Mouse (Mus musculus) ovary, postnatal 36 days (tissue): Measurements from ENCODE around the gene Wiz.

ENCODE experiments used
- DNase-seq: peaks from one replicate; pipeline ENCODE4 v3.0.0; 2022; ENCODE audit warnings: low spot score, mixed read lengths

Gene Wiz

DNA sequence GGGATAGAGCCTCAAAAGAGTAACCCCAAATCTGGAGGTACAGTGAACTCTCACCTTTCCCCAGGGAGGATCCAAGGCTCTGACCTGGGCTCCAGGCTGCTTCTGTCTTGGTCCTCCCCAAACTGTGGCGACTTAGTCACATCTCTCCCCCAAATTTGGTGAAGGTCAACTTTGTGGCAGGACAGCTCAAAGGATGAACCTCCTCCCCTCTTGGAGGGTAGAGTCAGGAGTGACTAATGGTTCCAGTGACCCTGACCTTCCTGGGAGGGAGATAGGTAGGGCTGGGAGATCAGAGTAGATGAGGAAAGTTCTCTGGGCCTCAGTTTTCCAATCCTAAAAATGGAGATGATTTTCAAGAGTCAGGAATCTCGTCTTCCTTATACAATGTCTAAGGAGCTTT, 10.5 kb downstream of the Wiz start:
- DNase-seq = no peak

DNA sequence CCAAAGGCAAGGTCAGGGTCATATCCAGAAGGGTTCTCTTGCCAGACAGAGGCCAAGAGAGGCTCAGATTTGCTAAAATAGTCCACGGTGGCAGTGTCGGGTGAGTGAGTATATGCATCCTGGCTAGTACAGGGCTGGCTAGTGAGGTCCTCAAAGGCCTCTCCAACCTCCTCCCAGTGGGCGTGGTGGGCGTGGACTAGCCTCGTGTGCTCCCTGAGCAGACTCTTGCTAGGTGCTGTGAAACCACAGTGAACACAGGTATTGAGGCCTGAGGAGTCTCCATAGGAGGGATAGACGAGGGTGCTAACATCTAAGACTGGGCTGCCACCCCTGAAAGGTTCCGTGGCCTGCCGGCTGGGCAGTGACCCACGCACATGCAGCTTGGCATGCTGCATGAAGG, 12.1 kb downstream of the Wiz start:
- no peak for DNase-seq

DNA sequence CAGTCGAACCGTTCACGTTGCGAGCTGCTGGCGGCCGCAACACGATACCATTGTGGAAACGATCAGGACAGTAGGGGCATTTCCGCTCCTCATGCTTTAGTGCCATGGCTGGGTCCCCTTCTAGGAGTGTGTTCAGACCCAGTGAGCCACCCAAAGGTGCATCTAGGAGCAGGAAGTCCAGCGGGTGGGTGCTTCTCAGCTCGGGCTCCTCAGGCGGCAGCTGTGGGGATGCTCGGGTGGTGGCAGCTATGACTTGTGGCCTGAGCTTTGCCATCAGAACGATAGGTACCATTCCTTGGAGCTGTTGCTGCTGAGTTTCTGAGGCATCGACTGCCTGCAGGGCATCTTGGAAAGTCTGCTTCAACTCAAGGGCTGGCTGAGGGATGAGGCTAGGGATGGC, 12.8 kb downstream of the Wiz start:
- DNase-seq = no peak

DNA sequence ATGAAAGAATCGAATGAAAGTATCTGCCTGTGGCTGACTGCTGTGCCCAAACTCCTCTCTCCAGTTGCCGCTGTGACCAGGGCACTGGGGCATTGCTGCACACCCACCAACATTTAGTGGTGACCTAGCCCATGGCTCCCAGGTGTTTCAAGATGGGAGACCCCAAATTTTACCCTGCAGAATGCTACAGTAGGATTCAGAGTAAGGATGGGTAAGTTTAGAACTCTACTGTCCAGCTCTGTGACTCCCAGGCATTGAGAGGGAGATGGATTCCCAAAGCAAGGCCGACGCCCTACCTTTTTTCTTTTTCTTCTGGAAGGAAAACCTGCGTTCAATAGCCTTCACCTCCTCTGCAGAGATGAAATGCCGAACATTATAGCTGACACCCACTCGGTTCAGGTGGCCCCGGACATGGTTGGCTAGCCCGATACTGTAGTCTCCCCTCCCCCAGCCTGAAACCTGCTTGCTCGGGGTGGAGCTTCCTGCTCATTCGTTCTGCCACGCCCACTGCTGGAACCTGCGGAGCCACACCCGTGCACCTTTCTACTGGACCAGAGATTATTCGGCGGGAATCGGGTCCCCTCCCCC, 20.2 kb downstream of the Wiz start:
- DNase-seq = no peak

DNA sequence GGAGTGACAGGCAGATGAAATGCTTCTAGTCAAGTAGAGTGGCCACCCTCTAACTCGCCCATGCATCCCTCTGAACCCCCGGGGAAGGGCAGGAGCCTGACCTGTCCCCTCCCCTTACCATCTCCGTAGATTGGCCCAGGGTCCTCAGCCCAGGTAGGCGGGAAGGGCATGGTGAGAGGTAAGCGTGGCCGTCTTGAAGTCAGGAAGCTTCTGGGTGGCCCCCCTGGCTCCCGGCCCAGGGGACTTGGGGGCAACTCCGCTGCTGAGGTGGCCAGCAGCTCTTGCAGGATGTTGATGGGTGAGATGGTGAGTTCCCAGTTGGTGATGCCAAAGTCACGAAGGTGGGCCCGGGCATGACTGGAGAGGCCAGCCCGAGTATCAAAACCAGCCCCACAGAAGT, 21.5 kb downstream of the Wiz start:
- DNase-seq = no peak

DNA sequence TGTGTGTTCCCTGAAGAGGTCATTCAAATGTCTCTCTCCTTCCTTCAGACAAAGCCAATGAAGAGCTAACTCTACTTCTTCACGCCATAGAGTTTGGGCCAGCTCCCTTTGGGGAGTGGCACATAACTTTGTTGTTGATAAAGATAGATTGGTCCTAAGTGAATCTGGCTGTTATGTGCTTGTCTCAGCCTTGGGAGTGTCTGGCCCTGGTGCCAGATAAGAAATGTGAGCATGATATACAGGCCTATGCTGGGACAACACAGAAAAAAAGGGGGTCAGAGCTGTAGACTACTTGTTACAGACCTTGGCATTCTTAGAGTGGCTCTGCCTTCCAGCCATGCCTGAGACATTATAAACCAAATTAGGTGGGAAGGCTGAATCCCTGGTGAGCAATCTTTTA, 23.9 kb downstream of the Wiz start:
- DNase-seq = no peak

DNA sequence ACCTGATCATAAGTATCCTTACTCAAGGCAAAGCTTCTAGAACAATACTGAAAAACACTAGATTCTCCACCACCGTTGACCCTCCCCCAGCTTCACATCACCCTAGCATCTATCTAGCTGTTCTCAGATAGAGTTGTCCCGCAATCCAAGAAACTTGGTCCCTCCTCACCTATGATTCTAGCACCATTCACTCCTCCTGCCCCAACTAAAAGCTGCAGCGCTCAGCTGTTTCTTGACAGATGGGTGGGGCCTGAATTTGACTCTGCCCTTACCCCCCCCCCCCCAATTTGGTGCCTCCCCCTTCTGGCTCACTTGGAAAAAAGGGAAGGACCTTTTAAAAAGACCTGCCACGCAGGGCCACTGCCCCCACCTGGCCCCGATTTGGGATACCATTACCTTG, 24.4 kb downstream of the Wiz start:
- DNase-seq = no peak

DNA sequence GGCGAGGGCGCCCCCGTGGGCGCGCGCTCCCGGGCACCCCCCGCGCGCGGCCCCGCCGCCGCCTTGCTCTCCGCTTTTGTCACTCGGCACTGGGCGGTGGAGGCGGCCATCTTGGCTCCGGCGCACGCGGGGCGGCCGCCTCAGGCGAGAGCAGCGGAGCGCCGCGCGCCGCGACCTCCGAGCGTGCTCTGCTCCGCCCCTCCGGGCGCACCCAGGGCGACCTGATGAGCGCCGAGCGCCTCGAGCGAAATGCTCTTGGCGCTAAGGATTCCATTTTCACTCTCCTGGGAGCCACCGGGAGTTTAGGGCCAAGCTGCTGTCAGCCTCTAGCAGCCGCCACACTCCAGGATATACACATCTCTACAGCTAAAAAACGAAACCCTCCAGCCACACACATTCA, 24.9 kb downstream of the Wiz start:
- peak; percentile 92 for DNase-seq

DNA sequence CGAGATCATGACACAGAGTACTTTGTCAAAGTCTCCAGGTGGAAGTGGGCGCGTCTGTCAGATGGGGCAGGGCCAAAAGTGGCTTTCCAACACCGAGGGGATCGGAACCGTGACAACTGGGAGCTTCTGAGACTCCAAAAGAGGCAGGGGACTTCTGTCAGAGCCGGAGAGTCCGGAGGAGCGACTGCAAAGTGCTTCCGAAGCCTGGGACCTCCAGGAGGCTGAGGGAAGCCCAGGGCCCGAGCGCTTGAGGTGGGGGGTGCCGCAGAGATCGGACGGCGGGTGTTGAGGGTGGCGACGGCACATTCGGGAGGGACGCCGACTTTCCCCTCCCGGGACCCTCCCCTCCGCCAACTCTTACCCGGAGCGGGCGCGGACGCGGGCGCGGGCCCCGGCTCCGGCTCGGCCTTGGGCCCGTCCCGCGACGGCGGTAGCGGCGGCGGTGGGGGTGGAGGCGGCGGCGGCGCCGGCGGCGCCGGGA, 25.4 kb downstream of the Wiz start:
- no peak for DNase-seq

DNA sequence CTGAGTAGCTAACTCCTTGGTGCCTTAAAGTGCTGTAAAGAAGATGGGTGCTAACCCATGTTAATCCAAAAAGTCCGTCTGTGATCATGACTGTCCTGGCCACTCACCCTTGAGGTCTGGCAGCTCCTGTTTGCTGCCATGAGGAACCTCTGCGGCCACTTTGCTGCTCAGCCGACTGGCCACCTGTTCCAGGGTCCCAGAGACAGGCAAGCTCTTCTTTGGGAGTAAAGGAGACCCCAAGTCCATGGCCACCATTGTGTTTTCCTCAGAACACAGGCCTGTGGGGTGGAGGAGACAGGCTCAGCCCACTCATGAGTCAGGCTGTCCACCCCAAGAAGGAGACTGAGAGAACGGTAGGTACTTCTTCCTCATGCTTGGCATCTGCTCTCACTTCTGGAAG, 26.6 kb downstream of the Wiz start:
- no peak for DNase-seq

DNA sequence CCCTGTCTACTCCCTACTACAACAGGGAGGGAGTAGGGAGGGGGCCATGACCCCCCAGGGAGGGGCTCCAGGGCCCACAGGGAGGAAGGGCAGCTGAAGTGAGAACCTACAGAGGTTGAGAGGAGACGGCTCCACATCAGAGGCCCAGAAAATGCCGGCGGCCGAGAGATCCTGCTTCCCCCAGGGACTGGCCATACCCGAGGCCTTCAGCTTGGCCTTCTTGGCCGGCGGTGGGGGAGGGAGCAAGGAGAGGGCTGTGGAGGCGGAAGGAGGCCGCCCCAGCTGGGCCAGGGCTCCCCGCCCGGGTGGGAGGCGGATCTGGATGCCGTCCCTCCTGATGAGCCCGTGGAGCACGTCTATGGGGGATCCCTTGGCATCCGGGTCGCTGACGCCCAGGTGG, 29.3 kb downstream of the Wiz start:
- DNase-seq = peak; percentile 72

DNA sequence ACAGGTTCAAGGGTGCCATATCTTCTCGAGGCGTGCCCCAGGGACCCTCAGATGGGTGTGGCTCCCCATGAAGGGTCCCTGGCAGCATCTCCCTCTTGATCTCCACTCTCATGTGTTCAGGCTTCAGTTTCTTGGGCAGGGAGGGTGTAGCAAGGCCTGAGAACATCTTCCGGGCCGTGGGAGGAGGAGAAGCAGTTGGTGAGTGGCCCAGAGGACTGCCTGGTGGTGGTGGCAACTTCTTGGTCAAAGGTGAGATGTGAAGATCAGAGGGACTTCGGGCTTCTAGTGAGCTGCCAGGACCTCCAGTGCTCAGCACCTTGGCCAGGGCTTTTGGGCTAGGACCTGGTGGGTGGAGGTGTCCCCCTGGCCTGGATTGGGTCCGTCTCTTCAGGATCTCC, 30.3 kb downstream of the Wiz start:
- DNase-seq = no peak

DNA sequence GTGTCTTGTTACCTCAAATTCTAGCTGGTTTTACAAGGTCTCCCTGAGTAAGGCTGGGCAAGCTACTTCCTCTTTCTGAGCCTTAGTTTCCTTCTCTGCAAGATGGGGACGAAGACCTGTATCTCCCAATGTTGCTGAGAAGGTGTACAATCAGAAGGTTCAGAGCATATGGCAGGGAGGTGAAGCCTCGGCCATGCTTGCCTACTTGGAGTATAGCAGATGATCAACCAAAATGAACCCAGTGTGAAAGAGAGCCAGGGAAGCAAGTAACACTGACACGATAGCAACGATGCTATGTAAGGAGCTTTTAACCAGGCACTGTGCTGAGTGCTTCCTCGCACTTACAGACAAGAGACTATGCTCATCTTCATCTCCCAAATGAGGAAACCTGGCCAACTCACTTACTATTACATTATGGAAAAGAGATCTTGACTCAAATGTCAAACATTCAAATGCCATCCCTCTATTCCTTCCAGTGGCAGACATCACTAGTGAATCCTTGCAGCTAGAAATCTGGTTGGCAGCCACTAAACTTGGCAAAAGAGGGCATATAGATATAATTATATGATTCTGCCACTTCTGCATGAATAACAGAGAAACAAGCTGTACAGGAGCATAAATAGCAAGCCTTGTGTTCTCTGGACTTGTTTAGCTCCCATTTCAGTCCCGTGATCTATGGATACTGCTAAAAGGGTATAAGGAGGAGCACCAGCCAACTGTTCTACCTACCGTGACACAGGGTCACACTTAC, 30.9 kb downstream of the Wiz start:
- no peak for DNase-seq

DNA sequence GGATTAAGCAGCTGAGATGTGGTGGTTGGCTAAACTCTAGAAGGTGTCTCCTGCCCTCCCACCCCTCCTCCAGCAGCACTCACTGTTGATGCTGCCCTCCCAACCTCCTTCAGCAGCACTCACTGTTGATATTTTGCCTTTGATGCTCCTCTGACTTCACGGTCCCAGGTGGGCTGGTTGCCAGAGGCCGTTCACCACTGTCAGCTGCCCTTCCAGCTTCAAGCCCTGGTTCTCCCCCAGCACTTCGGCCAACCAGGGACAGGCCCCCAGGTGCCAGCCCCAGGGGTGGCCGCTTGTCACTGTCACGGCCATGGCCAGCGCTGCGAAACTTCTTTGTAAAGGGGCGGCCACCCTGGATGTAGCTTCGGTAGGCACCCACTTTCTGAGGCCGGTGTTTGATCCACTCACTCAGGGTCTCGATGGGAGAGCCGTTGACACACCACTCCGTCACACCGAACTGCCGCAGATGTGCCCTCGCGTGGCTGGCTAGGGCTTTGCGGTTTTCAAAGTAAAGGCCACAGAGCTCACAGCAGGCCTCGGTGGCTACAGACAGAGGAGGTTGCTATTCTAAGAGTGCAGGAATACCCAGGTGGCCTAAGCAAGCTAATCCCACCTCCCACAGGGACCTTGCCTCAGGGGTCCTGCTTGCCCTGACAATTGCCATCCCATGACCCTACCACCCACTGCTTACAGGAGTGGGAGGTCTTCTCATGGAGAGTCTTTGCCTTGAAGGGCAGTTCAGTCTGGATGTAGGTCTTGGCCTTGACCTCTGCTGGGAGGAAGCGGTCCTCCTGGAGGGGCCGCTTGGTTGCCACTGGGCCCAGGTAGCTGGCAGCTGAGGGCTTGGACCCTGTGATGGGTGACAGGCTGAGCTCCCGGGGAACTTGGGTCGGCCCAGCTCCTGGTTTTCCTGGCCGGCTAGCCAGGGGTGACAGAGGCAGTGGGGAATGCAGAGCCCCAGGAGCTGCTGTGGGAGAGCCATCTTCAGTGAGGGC, 32.2 kb downstream of the Wiz start:
- no peak for DNase-seq

DNA sequence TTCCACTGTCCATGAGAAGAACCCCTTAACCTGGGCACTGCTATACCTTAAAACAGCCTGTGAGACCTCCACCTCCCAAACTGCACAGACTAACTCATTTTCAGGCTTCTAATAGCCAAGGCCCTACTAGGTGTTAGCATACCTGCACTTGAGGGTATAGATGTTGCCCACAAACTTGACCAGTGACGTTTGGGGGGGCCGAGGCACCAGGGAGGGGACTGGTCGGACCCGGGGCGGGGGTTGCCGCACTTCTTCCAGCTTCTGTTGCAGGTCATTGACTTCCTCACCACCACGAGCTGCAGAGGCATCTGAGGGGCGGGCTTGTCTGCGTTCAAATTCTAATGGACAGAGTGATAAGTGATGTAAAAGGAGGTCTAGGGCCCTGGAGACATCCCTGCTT, 33.0 kb downstream of the Wiz start:
- DNase-seq = no peak

DNA sequence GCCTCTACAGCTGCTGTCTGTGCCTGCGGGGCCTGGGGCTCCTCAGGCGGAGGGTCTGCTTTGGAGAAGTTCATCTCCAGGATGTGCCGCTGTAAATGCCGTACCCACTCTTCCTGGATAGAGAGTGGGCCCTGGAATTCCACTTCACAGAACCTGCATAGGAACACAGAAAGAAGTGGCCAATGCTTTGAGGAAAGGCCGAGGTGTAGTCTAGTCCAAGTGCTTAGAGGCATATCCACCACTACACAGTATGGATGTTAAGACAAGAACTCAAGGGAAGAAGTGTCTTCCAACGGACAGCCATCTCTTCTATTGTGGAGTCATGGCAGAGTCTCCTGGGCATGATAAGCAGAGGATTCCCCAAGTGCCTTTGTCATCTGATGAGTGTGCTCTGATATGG, 34.2 kb downstream of the Wiz start:
- no peak for DNase-seq

DNA sequence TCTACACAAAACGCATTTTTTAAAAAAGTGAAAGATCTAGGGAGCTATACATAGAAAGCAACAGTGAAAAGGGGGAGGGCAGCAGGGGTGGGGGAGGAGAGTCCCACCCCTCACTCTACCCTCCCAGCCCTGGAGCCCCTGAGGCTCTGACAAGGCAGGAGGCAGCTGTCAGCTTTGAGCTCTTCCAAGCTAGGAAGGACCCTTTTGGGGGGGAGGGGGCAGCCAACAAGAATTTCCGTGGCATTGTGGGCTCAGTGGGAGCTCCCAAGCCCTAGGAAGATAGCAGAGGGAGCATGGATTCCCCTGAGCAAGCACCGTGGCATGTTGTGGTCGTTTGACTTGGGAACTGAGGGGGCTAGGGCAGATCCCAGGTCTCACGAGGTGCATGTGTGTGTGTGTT, 35.0 kb downstream of the Wiz start:
- DNase-seq = no peak

DNA sequence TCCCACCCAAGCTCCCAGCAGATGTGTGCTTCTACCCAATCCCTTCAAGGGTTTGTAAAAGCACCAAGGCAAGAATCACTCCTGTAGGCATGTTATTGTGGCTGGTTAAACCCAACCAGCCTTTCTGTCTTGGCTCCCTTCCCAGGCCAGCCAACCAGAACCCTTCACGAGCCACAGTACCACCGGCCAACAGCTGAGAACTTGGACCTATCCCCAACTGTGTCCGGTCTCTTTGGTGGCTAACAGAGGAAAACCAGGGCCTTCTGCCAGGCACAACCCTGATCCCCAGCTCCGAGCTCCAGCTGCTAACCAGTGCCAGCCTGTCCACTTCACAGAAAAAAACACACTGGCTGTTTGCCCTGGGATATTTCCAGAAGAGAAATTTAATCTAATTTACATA, 35.5 kb downstream of the Wiz start:
- peak; percentile 53 for DNase-seq

DNA sequence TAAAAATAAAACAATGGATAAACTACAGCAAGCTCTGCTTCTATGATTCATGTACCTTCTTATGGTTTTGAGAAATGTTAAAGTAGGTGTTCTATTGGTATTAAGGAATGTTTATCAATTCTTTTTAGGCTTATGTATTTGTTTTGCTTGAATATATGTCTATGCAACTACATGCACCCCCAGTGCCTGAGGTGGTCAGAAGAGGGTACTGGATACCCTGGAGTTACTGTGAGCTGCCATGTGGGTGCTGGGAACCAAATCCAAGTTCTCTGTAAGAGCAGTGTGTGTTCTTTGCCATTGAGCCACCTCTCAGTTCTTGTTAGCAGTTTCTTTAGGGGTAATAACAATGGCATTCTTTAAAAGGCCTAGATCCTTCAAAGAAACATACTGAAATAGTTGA, 37.5 kb downstream of the Wiz start:
- no peak for DNase-seq

DNA sequence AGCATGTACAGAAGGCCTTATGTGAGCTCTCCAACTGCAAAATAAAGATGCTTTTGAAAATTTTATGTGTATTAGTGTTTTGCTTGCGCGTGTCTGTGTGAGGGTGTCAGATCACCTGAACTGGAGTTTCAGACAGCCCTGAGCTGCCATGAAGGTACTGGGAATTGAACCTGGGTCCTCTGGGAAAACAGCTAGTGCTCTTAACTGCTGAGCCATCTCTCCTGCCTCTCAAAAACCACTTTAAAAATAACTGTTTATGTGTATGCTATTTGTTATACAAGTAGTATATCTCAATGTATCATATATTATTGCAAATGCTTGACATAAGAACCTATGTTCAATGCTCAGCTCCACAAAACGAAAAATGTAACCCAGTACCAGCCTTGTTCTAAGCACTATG, 38.0 kb downstream of the Wiz start:
- no peak for DNase-seq

DNA sequence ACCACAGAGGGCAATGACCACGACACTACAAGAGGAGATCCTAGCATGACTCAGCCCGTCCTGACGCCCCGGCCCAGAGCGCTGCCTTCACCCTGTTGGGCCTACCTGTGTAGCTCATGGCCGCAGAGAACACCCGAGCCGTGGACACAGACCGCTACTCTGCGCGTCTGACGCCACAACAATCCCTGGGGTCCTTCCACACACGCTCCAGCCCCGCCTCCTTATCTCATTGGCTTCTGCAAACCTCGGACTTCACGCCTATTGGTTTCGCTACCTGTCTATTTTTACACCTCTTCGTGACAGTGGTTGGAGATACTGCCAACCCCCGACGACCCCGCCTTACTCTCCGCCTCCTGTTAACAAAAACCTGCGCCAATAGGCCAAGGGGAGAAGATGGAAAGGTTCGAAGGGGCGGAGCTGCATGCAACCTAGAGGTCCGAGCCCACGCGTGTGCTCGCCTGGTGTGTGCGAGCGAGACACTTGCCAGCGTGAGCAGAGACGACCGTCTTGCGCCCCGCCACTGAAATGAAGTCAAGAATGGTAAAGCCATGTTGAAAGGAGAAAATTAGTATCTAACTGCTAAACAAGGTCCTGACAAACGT, 38.8 kb downstream of the Wiz start, which contains the start of gene Akap8l:
Gene Akap8l (minus strand): TSS at position 226 of the 602 bp plus-strand sequence.
- DNase-seq = peak; percentile 90

DNA sequence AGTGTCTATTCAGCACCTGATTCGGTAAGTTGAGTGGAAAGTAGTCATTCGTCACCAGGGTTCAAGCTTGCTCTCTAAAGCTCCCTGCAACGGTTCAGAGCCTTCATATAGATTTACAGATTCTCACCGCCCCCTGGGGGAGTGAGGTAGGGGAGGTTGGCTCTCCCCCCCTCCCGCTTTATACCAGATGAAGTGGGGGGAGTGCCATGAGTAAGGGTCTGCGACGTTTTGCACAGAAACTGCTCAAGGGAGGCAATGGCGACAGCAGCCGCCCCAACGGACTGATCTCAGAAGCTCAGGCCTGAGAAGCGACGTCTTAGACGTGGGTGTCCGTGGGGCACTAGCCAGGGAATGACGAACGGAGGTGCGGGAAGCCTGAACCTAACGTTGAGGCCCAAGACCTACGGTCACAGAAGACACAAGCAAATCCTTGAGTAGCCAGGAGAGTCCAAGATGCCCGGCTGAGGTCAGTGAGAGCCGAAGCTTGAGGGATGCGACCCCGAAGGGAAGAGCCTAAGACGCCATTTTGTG, 39.3 kb downstream of the Wiz start:
- no peak for DNase-seq
